Mouse (Mus musculus) Patski (cell line): ENCODE measurements around the gene Rhbdd2. TPM values are rescaled to one million over a fixed set of nuclear protein-coding genes. Genes with fewer than 3 reads are reported as not detected.
A peak's percentile ranks its signal among the peaks of the same experiment; 100 is the strongest.

Source experiments
- ATAC-seq: fragments of 100-300 bp; one replicate; pipeline ENCODE4 v1.8.0; 2021
- CTCF ChIA-PET: fragments of 350-600 bp; sonication (Branson Sonifier 250); formaldehyde crosslinking; loops from one replicate; lab custom pipeline; 2022; ENCODE audit warnings: inconsistent platforms; lab: Charles Lee
- POLR2A ChIA-PET: fragments of 350-600 bp; sonication (Branson Sonifier 250); formaldehyde crosslinking; loops from one replicate; lab custom pipeline; 2022; ENCODE audit warnings: antibody characterized with exemption, inconsistent platforms; lab: Charles Lee
- DNase-seq: peaks from one replicate; pipeline ENCODE4 v3.0.0-alpha.2; 2011; ENCODE audit warnings: low read depth, low spot score
- H3K27me3 ChIP-seq: fragments of 371-371 bp; one replicate; pipeline ENCODE4 v1.5.1; 2021
- CTCF ChIP-seq: fragments of 100-300 bp; IDR thresholded peaks from one replicate; pipeline ENCODE4 v1.5.1; 2021
- in situ Hi-C: fragments of 300-500 bp; cut with MboI; formaldehyde crosslinking; loops from 3 replicates; pipeline ENCODE4 v1.11.1; 2018; ENCODE audit warnings: low pct_unique_long_range_greater_than_20kb, mixed read lengths
- polyA plus RNA-seq: library from polyadenylated mRNA; unstranded; gene quantifications from one replicate; pipeline ENCODE4 v1.2.3, GENCODE M21; 2021

Gene Rhbdd2
- polyA plus RNA-seq, 1 experiment from 2014 or later: 36.7 TPM

- DNase-seq (no peak), ATAC-seq (no peak)
- POLR2A ChIA-PET: interaction anchor here (0.6 kb wide), 1 partner anchor 10 kb away, joined by 3 read pairs; no protein-coding TSS in a partner anchor
- in situ Hi-C loops: no loop called here
- no peak for TF ChIP-seq CTCF
- CTCF ChIA-PET: no interaction called here
- H3K27me3 ChIP-seq: no peaks in the 10 kb centered on the region
Observed at GRCm38 (mm10) chr5:135623006-135623563, 9.3 kb upstream of the Rhbdd2 start.

GRCm38 (mm10) chr5:135628916-135629315 is 3.5 kb upstream of the Rhbdd2 start:
- in situ Hi-C loops: no loop called here
- TF ChIP-seq CTCF: no peak
- ChIA-PET POLR2A (interaction anchor here (0.7 kb wide), 1 partner anchor 81 kb away, joined by 5 read pairs; no protein-coding TSS in a partner anchor), CTCF (interaction anchor here (2.7 kb wide), 1 partner anchor 118 kb away, joined by 12 read pairs; no protein-coding TSS in a partner anchor)
- no peak for ATAC-seq
- no peak for DNase-seq
- H3K27me3 ChIP-seq: no peaks in the 10 kb centered on the region

- TF ChIP-seq CTCF: no peak
- H3K27me3 ChIP-seq: no peaks in the 10 kb centered on the region
- in situ Hi-C loops: no loop called here
- DNase-seq (no peak), ATAC-seq (no peak)
- ChIA-PET POLR2A (interaction anchor here (0.7 kb wide), 1 partner anchor 80 kb away, joined by 5 read pairs; no protein-coding TSS in a partner anchor), CTCF (interaction anchor here (0.9 to 2.7 kb wide), 11 partner anchors 9 to 150 kb away, joined by 3 to 37 read pairs (median 6); no protein-coding TSS in a partner anchor)
Observed at GRCm38 (mm10) chr5:135629401-135629800, 3.0 kb upstream of the Rhbdd2 start.

- DNase-seq (no peak), ATAC-seq (no peak)
- H3K27me3 ChIP-seq: no peaks in the 10 kb centered on the region
- CTCF ChIA-PET: interaction anchor here (0.7 to 2.7 kb wide), 34 partner anchors 10 to 235 kb away, joined by 3 to 37 read pairs (median 4); partner anchors contain the start of gene Tmem120a
- POLR2A ChIA-PET: no interaction called here
- peak; percentile 75 for TF ChIP-seq CTCF
- in situ Hi-C loops: loop anchor here (5.0 kb wide), 1 partner anchor 57 kb away; no protein-coding TSS in a partner anchor
Observed at GRCm38 (mm10) chr5:135630598-135630997, 1.8 kb upstream of the Rhbdd2 start.

- no peak for TF ChIP-seq CTCF
- in situ Hi-C loops: loop anchor here (5.0 kb wide), 1 partner anchor 55 kb away; no protein-coding TSS in a partner anchor
- ChIA-PET CTCF (no interaction called here), POLR2A (interaction anchor here (0.6 to 0.9 kb wide), 2 partner anchors 9 to 56 kb away, joined by 3 to 4 read pairs; no protein-coding TSS in a partner anchor)
- DNase-seq: no peak
- peak; percentile 56 for ATAC-seq
- H3K27me3 ChIP-seq: no peaks in the 10 kb centered on the region
Observed at GRCm38 (mm10) chr5:135632797-135633144, 353 bp downstream of the Rhbdd2 start.

GRCm38 (mm10) chr5:135639760-135640458 is 7.5 kb downstream of the Rhbdd2 start:
- in situ Hi-C loops: no loop called here
- CTCF ChIA-PET: interaction anchor here (1.0 kb wide), 1 partner anchor 9 kb away, joined by 3 read pairs; no protein-coding TSS in a partner anchor
- no peak for DNase-seq
- POLR2A ChIA-PET: no interaction called here
- ATAC-seq: no peak
- TF ChIP-seq CTCF: no peak
- no peaks in the 10 kb centered on the region for H3K27me3 ChIP-seq

GRCm38 (mm10) chr5:135640459-135640789 is 8.0 kb downstream of the Rhbdd2 start:
- ATAC-seq: no peak
- TF ChIP-seq CTCF: no peak
- in situ Hi-C loops: no loop called here
- ChIA-PET POLR2A (no interaction called here), CTCF (interaction anchor here (1.0 kb wide), 1 partner anchor 8 kb away, joined by 3 read pairs; no protein-coding TSS in a partner anchor)
- no peaks in the 10 kb centered on the region for H3K27me3 ChIP-seq
- no peak for DNase-seq

- ChIA-PET POLR2A (no interaction called here), CTCF (no interaction called here)
- TF ChIP-seq CTCF: no peak
- DNase-seq (no peak), ATAC-seq (no peak)
- no peaks in the 10 kb centered on the region for H3K27me3 ChIP-seq
- in situ Hi-C loops: no loop called here
Observed at GRCm38 (mm10) chr5:135641028-135641427, 8.6 kb downstream of the Rhbdd2 start.

- ChIA-PET POLR2A (no interaction called here), CTCF (interaction anchor here (1.6 kb wide), 1 partner anchor 12 kb away, joined by 5 read pairs; no protein-coding TSS in a partner anchor)
- in situ Hi-C loops: no loop called here
- no peak for TF ChIP-seq CTCF
- no peaks in the 10 kb centered on the region for H3K27me3 ChIP-seq
- no peak for DNase-seq
- no peak for ATAC-seq
Observed at GRCm38 (mm10) chr5:135642686-135643551, 10.5 kb downstream of the Rhbdd2 start.

GRCm38 (mm10) chr5:135643552-135643842 is 11.1 kb downstream of the Rhbdd2 start:
- ATAC-seq: no peak
- DNase-seq: no peak
- POLR2A ChIA-PET: no interaction called here
- in situ Hi-C loops: no loop called here
- TF ChIP-seq CTCF: no peak
- CTCF ChIA-PET: interaction anchor here (1.4 to 1.6 kb wide), 2 partner anchors 13 to 14 kb away, joined by 3 to 5 read pairs; no protein-coding TSS in a partner anchor
- no peaks in the 10 kb centered on the region for H3K27me3 ChIP-seq
